ENCODE assay signal across 13 mouse cellular contexts in the genomic region with DNA sequence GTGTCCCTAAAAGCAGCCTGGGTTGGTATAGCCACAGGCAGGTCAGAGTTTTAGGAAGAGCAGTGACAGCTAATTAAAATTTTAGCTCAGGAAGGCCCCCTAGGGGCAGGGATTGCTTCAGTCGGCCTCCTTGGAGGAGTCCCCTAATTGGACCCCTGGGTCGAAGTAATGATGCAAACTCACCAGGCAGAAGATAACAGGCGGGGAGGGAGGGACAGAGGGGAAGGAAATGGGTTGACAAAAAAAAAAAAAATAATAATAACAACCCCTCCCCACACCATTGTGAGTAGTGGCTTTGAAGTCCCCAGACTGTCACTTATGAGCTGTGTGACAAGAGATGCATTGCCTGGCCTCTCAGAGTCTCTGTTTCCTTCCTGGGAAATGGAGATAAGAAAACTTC. TPM values are rescaled to one million over a fixed set of nuclear protein-coding genes. Genes with fewer than 3 reads are reported as not detected.
A peak's percentile ranks its signal among the peaks of the same experiment; 100 is the strongest.
DNase-seq lines count a peak whose midpoint lies in the region; ATAC-seq and TF ChIP-seq lines count a peak whose summit lies in the region.
"Had no signal": no experiment of that assay in that cellular context is flagged by ENCODE, and none has a peak within 500 bp of the region (broad histone marks: within the 10 kb centered on the region; RNA-seq: fewer than 3 reads in every experiment).

No protein-coding gene starts in this region.

- DNase-seq in heart, adult 2 months, result no peak
- peak; percentile 33 for DNase-seq in thymus, adult 2 months
- no peak for DNase-seq in thymus, adult 18-20 months
- DNase-seq in liver, embryonic 14.5 days (ENCODE audit: low read depth in 3 of 3, low spot score in 3 of 3), result no peak
- no peak for DNase-seq in right cerebral cortex, adult 18-20 months
- DNase-seq in left cerebral cortex, adult 18-20 months (ENCODE audit: low spot score in 2 of 2), result no peak
- DNase-seq: adrenal gland, adult 8-10 months; cerebellum, adult 9-10 months had no signal

- no peaks in the 10 kb centered on the region for H3K36me3 ChIP-seq in heart, adult 2 months (ENCODE audit: control insufficient read depth, insufficient read depth, low read length)
- no peaks in the 10 kb centered on the region for H3K36me3 ChIP-seq in heart, embryonic 12.5 days
- H3K36me3 ChIP-seq in thymus, adult 2 months (ENCODE audit: control insufficient read depth, insufficient read depth, low read length), result no peaks in the 10 kb centered on the region
- H3K36me3 ChIP-seq in liver, embryonic 14.5 days (replicated peaks; ENCODE audit: control insufficient read depth, insufficient read depth, low read depth), result no peaks in the 10 kb centered on the region
- H3K36me3 ChIP-seq in hindbrain, embryonic 12.5 days, result no peaks in the 10 kb centered on the region
- H3K36me3 ChIP-seq: lung, embryonic 15.5 days had no signal

- no peak overlapping the region for H3K9ac ChIP-seq in heart, adult 2 months (ENCODE audit: low read depth, low read length)
- H3K9ac ChIP-seq in heart, embryonic 12.5 days, result no peak overlapping the region
- no peak overlapping the region for H3K9ac ChIP-seq in liver, embryonic 14.5 days (replicated peaks)
- no peak overlapping the region for H3K9ac ChIP-seq in hindbrain, embryonic 12.5 days
- H3K9ac ChIP-seq: lung, embryonic 15.5 days had no signal

- WGBS in heart, adult 2 months, result 38% methylated on average over 3 of the region's 3 CpGs
- 15% methylated on average over 3 of the region's 3 CpGs for WGBS in heart, embryonic 12.5 days
- WGBS in thymus, adult 2 months, result 25% methylated on average over 3 of the region's 3 CpGs
- WGBS in liver, embryonic 14.5 days (ENCODE audit: insufficient replicate concordance), result 3% methylated on average over 3 of the region's 3 CpGs
- WGBS in hindbrain, embryonic 12.5 days, result 4% methylated on average over 3 of the region's 3 CpGs

- H3K27me3 ChIP-seq in heart, adult 2 months (ENCODE audit: control insufficient read depth, insufficient read depth, low read length), result no peaks in the 10 kb centered on the region
- H3K27me3 ChIP-seq in heart, embryonic 12.5 days (replicated peaks), result peaks cover 5% of the 10 kb centered on the region; the same call in 1 of the 2 replicates
- no peaks in the 10 kb centered on the region for H3K27me3 ChIP-seq in thymus, adult 2 months (ENCODE audit: control insufficient read depth, insufficient read depth, low read length)
- no peaks in the 10 kb centered on the region; the same call in 1 of the 2 replicates for H3K27me3 ChIP-seq in liver, embryonic 14.5 days (ENCODE audit: control insufficient read depth, insufficient read depth, low read length)
- peaks cover 21% of the 10 kb centered on the region for H3K27me3 ChIP-seq in hindbrain, embryonic 12.5 days

- no peak for ATAC-seq in heart, embryonic 12.5 days (ENCODE audit: insufficient number of reproducible peaks, low FRiP score)
- peak; percentile 43; the same call in 1 of the 2 replicates for ATAC-seq in liver, embryonic 14.5 days (ENCODE audit: insufficient read depth)
- no peak for ATAC-seq in hindbrain, embryonic 12.5 days (ENCODE audit: low FRiP score)
- ATAC-seq: hindbrain, embryonic 16.5 days had no signal

- intact Hi-C loops in heart, adult 2 months (cut with DNase I), result loop anchor here (10.0 kb wide), 1 partner anchor 386 kb away; the partner anchor contains the start of gene Csk

- H3K4me3 ChIP-seq in heart, adult 2 months, result no peak overlapping the region
- H3K4me3 ChIP-seq in heart, embryonic 12.5 days, result no peak overlapping the region
- H3K4me3 ChIP-seq in thymus, adult 2 months (ENCODE audit: control insufficient read depth, insufficient read depth, low read length), result no peak overlapping the region
- no peak overlapping the region for H3K4me3 ChIP-seq in liver, embryonic 14.5 days (ENCODE audit: insufficient read depth in 1 of 2, low read depth in 2 of 2, low read length in 2 of 2)
- no peak overlapping the region for H3K4me3 ChIP-seq in hindbrain, embryonic 12.5 days
- H3K4me3 ChIP-seq: lung, embryonic 15.5 days had no signal

- H3K27ac ChIP-seq in heart, adult 2 months, result no peak overlapping the region
- no peak overlapping the region for H3K27ac ChIP-seq in heart, embryonic 12.5 days (ENCODE audit: poor library complexity, severe bottlenecking)
- H3K27ac ChIP-seq in thymus, adult 2 months (ENCODE audit: control insufficient read depth, insufficient read depth, low read length), result no peak overlapping the region
- H3K27ac ChIP-seq in liver, embryonic 14.5 days, result no peak overlapping the region
- H3K27ac ChIP-seq in hindbrain, embryonic 12.5 days, result no peak overlapping the region
- H3K27ac ChIP-seq: lung, embryonic 15.5 days had no signal

- TF ChIP-seq CTCF in heart, adult 2 months (IDR thresholded peaks at IDR 0.05), result peak; percentile 43
- TF ChIP-seq CTCF in thymus, adult 2 months (IDR thresholded peaks at IDR 0.05; ENCODE audit: borderline replicate concordance, control insufficient read depth, extremely low read depth, insufficient read depth, low read length, poor library complexity), result no peak
- TF ChIP-seq CTCF in liver, embryonic 14.5 days (IDR thresholded peaks at IDR 0.05; ENCODE audit: low read depth), result peak; percentile 38; the same call in 1 of the 2 replicates

- TF ChIP-seq EP300 in heart, adult 2 months (IDR thresholded peaks at IDR 0.05; ENCODE audit: insufficient read depth, low read depth, low read length), result no peak
- no peak for TF ChIP-seq EP300 in liver, embryonic 14.5 days (IDR thresholded peaks at IDR 0.05; ENCODE audit: low read depth)

- no peaks in the 10 kb centered on the region for H3K9me3 ChIP-seq in heart, embryonic 12.5 days (replicated peaks)
- no peaks in the 10 kb centered on the region for H3K9me3 ChIP-seq in liver, embryonic 14.5 days (ENCODE audit: control insufficient read depth, low read length)
- no peaks in the 10 kb centered on the region for H3K9me3 ChIP-seq in hindbrain, embryonic 12.5 days (replicated peaks)
- H3K9me3 ChIP-seq: lung, embryonic 15.5 days had no signal

- no peak overlapping the region for H3K4me2 ChIP-seq in heart, embryonic 12.5 days
- no peak overlapping the region for H3K4me2 ChIP-seq in liver, embryonic 14.5 days (ENCODE audit: low read depth)
- no peak overlapping the region for H3K4me2 ChIP-seq in hindbrain, embryonic 12.5 days (replicated peaks)
- H3K4me2 ChIP-seq: lung, embryonic 15.5 days had no signal

- no peaks in the 10 kb centered on the region for H3K79me2 ChIP-seq in heart, adult 2 months (replicated peaks; ENCODE audit: control insufficient read depth, insufficient read depth, low read length)

- peaks cover 4% of the 10 kb centered on the region for H3K4me1 ChIP-seq in heart, adult 2 months (ENCODE audit: control insufficient read depth, insufficient read depth, low read length)
- H3K4me1 ChIP-seq in heart, embryonic 12.5 days (replicated peaks), result peaks cover 61% of the 10 kb centered on the region
- peaks cover 24% of the 10 kb centered on the region for H3K4me1 ChIP-seq in thymus, adult 2 months (replicated peaks; ENCODE audit: control insufficient read depth, insufficient read depth, low read length)
- H3K4me1 ChIP-seq in liver, embryonic 14.5 days (replicated peaks; ENCODE audit: control insufficient read depth in 2 of 2, insufficient read depth in 2 of 2, low read length in 1 of 2), result peaks cover 7 to 25% of the 10 kb centered on the region in 2 experiments
- peaks cover 40% of the 10 kb centered on the region for H3K4me1 ChIP-seq in hindbrain, embryonic 12.5 days

- no peak for TF ChIP-seq POLR2A in heart, adult 2 months (IDR thresholded peaks at IDR 0.05; ENCODE audit: insufficient read depth, low read depth, low read length)
- TF ChIP-seq POLR2A in thymus, adult 2 months (IDR thresholded peaks at IDR 0.05; ENCODE audit: control insufficient read depth, extremely low read depth, insufficient read depth, low read length, poor library complexity), result no peak

RNA-seq across cellular contexts. Expression of gene 1700017B05Rik, which starts 6.2 kb away (rescaled TPM):
- 10 to 100 TPM in 1 of 2 experiments, 1 to 10 TPM in 1; 8.6 to 11.8 TPM for total RNA-seq in heart, adult 2 months (2021)
- polyA plus RNA-seq in heart, adult 2 months (2012; rRNA removed), result 6.1 and 6.5 TPM in 2 replicates
- 17.4 and 17.9 TPM in 2 replicates for polyA plus RNA-seq in heart, embryonic 12.5 days (2016; fragmentation: Nextera tagmentation; extraction: Ambion mirVana)
- 43.5 and 54.4 TPM in 2 replicates for polyA plus RNA-seq in thymus, adult 2 months (2012; rRNA removed)
- 8.1 and 10.3 TPM in 2 replicates for polyA plus RNA-seq in liver, embryonic 14.5 days (2012; rRNA removed)
- 12.6 and 13.3 TPM in 2 replicates for polyA plus RNA-seq in liver, embryonic 14.5 days (2014; fragmentation: Nextera tagmentation; extraction: Ambion mirVana)
- 10 to 100 TPM; 14.1 to 18.9 TPM for total RNA-seq in left cerebral cortex, adult 18-20 months (2021)
- polyA plus RNA-seq in hindbrain, embryonic 12.5 days (2016; fragmentation: Nextera tagmentation; extraction: Ambion mirVana), result 8.1 TPM in 2 replicates

RNA-seq across cellular contexts. Expression of gene Trcg1, which starts 32.2 kb away (rescaled TPM):
- total RNA-seq in heart, adult 2 months (2021), result not detected
- not detected in 2 replicates for polyA plus RNA-seq in heart, adult 2 months (2012; rRNA removed)
- polyA plus RNA-seq in heart, embryonic 12.5 days (2016; fragmentation: Nextera tagmentation; extraction: Ambion mirVana), result not detected in 2 replicates
- 0.03 and 0.06 TPM in 2 replicates for polyA plus RNA-seq in thymus, adult 2 months (2012; rRNA removed)
- polyA plus RNA-seq in liver, embryonic 14.5 days (2012; rRNA removed), result not detected in 2 replicates
- polyA plus RNA-seq in liver, embryonic 14.5 days (2014; fragmentation: Nextera tagmentation; extraction: Ambion mirVana), result not detected in 2 replicates
- not detected for total RNA-seq in left cerebral cortex, adult 18-20 months (2021)
- polyA plus RNA-seq in hindbrain, embryonic 12.5 days (2016; fragmentation: Nextera tagmentation; extraction: Ambion mirVana), result not detected in 2 replicates
- total RNA-seq: adrenal gland, adult 8-10 months; heart, adult 8-10 months had no signal
- polyA plus RNA-seq: lung, embryonic 15.5 days had no signal
